Mouse (Mus musculus): Measurements from ENCODE around the gene Ralbp1.

Ralbp1 gene

DNA sequence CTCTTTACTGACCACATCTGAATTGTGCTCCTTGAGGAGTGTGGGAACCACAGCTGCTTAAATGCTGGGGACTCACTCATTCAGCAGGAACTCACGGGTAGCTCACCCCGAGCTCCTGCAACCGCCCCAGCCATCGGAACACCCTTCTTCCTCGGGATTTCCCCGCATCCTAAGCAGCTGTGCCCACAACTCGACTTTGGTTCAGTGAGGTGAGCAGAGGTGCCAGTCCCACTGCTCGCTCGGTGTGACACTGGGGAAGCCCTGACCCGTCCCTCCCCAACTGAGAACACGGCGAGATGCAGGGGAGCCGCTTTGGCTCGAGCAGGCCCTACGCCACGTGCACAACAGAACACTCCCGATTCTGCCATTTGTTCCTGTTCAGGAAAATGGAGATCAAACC lies 35.1 kb downstream of the Ralbp1 start:
- no peak for DNase-seq (ENCODE audit: low spot score in 2 of 2)

DNA sequence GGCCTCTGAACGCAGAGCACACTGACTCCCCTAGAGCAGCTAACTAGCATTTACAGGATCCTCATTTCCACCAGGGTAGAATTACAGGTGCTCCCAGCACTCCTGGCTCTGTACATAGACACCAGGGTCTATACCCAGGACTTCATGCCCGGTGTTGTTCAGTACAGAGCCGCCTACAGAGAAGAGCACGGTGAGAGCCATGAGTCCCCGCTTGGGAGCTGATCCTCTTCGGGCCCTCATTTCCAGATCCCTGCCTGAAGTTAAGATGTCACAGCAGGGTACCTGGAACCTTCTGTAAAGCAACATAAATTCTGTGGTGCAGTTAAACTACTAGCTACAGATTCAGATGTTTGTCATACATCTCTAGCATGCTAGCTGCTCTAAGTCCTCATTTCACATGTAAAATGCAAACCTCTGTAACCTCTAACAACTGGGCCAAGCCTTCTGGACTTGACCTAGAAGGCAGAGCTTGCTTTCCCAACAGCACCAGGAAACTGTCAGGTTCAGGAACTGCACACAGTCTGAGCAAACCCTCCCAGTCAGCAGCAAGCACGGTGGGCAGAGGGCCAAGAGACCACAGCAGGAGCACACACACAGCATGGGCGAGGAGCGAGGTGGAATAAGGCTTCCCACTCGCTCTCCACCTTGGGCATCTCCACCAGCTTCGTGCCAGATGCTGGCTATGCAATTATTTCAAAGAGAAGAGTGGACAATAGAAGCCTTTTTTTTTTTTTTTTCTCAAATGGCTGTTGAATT lies 37.7 kb downstream of the Ralbp1 start:
- DNase-seq (ENCODE audit: low spot score in 2 of 2), result peak in 1 of 2 experiments; percentile 38

DNA sequence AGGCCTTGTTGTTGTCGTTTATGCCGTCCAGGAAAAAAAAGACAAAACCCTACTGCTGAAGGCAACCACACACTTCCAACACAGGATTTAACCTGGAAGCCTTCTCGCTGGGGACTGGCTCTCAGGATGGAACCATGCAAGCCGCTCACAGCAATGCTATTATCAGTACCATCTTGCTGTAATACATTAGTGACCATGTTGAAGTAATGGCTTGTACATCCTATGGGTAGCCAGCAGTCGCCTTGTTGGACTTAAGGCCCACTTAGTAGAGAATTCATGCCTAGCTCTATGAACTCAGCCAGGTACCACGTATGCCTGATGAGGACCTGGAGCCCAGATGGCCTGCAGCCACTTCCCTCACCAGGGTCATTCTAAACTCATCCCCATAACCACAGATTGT lies 40.2 kb downstream of the Ralbp1 start:
- DNase-seq (ENCODE audit: low spot score in 2 of 2), result no peak

DNA sequence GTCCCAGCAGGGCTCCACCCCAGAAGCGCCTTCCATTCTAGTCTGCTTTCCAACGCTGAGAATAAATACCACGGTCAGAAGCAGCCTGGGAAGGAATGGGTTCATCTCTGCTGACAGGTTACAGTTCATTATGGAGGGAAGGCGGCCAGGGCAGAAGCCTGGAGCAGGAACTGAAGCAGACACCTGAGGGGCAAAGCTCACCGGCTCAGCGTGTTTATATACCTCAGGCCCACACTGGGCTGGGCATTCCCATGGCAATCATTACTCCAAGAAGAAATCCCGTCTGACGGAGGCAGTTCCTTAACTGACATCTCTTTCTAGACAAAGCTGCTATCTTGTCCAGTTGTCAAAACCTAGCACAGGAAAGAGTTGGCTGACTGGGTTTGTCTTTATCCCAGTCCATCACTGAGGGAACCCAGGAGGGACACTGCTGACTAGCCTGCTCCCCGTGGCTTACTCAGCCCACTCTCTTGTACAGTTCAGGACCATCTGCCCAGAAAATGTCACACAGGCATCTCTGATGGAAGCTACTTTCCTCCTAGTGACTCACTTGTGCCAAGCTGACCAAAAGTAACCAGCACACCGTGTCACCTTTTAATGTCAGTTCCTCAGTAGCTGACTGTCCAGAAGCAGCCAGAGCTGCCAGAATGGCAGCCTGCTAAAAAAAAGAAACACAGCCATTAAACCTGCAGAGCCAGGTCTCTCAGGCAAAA lies 42.8 kb downstream of the Ralbp1 start:
- DNase-seq (ENCODE audit: low spot score in 2 of 2), result no peak

DNA sequence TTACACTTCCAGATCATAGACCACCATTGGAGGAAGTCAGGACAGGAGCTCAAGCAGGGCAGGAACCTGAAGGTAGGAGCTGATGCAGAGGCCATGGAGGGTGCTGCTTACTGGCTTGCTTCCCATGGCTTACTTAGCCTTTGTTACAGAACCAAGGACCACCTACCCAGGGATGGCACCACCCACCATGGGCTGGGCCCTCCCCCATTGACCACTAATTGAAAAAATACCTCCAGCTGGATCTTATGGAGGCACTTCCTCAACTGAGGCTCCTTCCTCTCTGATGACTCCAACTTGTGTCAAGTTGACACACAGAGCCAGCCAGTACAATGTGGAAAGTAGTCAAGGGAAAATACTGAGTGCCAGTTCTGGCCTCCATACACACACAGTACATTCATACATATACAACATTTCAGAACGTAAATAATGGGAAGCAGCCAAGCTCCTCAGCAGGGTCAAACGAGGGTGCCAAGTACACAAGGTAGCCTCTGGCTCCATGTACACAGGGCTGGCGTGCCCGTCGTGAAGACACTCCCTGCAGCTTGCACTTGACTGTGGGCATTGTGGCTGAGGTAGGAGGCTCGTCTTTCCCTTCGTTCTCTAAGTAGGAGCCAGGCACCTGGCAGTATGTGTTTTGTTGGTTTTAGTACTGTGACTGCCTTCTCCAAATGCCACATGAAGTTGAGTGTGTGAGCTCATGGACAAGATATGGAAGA lies 45.9 kb downstream of the Ralbp1 start:
- DNase-seq (ENCODE audit: low spot score in 2 of 2), result no peak

DNA sequence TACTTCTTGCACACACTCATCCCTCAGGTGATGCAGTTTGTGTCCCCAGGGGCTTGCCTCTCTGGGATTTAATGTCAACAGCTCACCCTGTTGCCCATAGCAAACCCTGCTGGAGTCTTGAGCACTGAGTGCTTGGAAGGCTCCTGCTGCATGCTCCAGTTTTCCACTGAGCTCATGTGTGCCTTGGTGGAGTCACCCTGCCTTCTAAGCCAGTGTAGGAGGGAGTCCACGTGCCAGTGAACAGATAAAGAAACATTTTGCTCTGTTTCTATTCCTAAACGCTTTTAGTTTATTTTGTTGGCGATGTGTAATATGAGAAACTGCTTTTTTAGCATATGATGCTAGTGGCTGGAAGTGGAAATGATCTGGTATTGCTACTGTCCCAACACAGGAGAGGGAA lies 48.9 kb downstream of the Ralbp1 start:
- DNase-seq (ENCODE audit: low spot score in 2 of 2), result peak; percentile 59 to 62

DNA sequence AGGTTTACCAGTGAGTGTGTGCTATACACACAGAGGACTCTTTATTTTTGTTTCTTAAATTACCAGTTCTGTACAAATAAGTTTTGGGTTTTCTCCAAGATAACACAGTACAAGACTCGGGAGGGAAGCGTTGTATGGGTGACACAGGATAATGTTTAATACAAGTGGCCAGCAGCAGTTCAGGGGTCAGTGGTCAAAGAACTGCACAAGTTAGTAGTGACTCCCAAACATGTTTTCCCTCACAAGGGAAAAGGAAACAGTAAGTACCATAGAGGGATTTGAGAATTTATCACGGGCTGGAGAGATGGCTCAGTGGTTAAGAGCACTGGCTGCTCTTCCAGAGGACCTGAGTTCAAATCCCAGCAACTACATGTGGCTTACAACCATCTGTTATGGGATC lies 51.7 kb downstream of the Ralbp1 start:
- DNase-seq (ENCODE audit: low spot score in 2 of 2), result no peak

DNA sequence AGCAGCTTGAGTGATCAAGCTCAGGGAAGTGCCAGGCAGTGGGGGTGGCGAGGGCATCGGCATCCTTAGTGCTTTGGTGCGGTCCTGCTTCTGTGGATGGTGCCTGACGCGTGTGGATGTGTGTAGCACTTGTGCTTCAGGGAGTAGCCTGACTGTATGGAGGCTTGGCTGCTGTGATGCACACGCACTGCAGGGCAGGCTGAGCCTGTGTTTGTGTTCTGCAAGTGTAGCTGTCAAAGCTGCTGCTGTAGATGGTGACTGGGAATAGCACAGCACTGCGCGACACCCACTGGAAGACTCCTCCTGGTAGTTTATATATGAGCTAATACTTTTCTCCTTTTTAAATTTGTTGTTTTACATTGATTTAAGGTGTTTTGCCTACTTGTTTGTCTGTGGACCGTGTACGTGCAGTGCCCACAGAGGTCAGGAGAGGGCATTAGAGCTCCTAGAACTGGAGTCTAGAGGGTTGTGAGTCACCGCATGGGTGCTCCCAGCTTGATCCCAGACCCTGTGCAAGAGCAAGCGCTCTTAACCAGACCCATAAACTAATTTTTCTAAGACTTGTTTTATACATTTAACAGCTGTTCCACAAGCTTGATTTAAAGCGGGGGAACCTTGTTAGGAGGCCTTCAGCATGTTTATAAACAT lies 55.3 kb downstream of the Ralbp1 start:
- no peak for DNase-seq (ENCODE audit: low spot score in 2 of 2)

DNA sequence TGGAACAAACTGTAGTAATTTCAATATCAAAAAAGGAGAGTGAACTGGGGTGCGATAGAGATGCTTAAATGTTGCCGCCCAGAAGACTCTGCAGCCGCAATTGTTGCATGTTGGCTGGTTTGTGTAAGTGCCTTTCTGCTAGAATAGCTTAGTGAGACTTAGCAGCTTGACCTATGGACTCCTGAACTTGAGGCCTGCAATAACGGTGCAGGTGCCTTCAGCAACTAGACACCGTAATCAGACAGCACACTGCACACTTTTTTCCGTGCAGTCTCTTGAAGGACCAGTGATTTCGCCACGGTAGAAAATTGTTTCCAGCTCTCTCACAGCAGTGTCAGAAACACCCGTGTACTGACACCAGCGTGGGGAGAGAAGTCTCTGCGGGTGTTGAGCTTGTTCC lies 56.6 kb downstream of the Ralbp1 start:
- no peak for DNase-seq (ENCODE audit: low spot score in 2 of 2)

DNA sequence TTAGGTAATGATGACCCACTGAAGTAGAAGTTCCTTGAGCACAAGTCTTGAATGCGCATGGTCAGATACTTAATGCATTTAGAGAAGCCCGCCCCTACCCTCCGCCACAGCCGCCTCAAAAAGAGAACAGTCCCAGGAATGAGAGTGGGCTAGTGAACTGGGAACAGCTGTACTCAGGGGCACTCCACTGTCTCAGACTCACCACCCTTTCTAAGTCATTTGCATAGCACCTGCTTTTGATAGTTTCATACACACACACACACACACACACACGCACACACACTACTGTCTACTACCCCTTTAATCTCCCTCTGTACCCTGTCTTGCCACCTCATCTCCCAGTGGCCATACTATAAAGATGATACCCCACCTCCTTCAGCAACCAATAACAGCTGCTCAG lies 57.7 kb downstream of the Ralbp1 start:
- DNase-seq (ENCODE audit: low spot score in 2 of 2), result no peak

DNA sequence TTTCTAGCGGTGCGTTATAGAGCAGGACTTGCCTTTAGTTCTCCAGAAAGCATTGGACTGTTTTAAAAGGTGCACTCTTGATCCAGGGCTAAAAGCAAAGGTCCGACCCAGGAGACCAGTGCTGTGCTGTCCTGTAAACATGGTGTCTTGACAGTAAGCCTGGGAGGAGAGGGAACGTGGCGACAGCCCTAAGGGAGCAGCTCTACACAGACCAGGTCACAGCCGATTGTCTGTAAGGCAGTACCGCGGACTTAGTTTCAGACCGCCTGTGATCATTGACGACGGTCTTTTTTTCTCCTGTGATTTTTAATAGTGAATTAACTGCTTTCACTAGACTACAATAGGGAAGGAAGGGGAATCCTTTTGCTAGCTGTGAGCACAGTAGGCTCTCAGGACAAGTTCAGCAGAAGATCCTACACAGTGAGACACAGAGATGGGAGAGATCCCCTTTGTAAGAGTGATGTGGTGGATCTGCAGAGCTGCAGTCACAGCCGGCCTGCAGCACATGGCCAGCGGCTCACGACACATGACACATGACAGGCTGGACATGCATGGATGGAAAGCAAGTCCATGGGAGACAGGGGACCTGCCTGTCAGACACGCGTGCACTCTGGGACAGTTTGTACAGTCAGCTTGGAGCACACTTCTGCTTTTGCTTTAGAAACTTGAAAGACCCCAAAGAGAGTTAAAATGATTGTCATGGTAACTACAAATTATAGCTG lies 58.3 kb downstream of the Ralbp1 start:
- DNase-seq (ENCODE audit: low spot score in 2 of 2), result no peak

DNA sequence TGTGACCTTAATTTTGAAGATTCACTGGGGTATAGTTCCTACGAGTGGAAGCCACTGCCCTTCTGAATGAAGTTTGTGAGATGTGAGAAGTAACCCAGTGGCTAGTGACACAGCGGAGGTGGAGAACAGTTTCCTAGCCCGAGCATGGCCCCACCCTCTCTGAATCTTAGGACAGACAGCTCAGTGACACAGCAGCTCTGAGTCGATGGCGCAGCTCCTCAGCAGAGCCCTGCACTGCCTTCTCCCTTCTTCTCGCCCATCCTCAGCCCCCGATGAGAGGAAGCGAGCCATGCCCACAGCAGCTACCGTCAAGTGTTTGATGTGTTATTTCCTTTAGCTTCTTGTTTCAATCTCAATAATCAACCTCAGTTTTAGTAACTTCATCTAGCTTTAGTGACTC lies 59.3 kb downstream of the Ralbp1 start:
- no peak for DNase-seq (ENCODE audit: low spot score in 2 of 2)

DNA sequence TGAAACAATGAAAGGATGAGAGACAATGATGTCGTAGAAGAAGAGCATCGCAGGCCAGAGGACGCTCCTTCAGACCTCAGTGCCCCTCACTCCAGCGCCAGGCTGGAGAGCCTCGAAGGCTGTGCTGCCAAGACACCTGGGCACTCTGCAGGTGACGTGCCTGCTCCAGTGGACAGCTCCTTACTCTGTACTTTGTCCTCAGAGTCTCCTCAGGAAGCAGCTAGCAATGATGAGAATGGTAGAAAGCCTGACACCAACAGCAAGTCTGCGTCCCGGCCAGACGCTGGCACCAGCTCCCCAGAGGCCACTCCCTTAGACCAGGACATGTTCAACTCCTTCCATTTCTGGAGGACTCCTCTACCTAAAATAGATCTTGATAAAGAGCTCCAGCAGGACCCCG lies 61.4 kb downstream of the Ralbp1 start:
- DNase-seq (ENCODE audit: low spot score in 2 of 2), result no peak

DNA sequence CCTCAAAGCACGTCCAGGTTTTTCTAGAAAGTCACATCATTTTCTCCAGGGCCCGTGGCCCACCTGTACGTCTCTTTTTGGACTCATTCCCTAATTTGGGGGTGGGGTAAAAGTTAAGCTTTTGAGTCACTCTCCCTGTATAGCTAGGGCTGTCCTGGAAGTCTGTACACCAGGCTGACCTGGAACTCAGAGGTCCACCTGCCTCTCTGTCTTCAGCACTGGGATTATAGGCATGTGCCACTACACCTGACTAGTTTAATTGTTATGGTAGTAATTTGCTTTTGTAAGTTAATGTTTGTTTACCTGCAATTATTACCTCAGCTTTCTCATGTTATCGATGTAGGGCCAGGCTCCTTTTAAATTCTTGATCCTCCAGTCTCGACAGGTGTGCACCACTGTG lies 63.2 kb downstream of the Ralbp1 start:
- no peak for DNase-seq (ENCODE audit: low spot score in 2 of 2)

DNA sequence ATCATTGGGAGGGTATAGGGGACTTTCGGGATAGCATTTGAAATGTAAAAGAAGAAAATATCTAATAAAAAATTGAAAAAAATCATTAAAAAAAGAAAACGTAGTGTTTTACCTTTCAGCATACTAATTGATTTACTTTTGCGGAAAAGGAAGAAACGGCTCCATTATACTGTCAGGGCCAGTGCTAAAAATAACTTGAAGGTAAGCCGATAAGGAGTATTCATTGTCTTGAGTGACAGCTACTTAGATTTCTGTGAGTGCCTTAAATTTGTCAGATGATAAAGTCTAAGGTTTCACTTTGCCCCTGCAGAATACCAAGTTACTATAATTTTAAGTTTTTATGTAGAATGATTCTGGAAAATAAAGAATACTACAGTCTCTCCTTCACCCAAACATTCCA lies 65.4 kb downstream of the Ralbp1 start:
- no peak for DNase-seq (ENCODE audit: low spot score in 2 of 2)

DNA sequence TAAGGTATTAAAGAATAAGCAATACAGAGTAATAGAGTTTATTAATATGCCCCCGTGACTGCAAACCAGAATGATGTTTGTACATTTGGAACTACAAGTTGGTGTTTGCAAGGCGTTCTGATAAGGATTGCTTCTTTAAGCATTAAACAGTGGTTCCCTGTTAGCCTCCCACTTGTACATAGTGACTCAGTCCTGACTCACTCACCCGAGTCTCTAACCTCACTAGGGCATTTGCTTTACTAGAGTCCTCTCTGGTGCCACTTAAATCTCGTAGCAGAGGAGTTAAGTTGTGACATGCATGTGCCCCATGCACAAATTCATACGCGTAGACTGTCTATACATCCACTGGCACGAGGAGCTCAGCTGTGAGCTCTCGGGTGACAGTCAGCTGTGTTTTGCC lies 71.8 kb downstream of the Ralbp1 start:
- DNase-seq (ENCODE audit: low spot score in 2 of 2), result no peak

DNA sequence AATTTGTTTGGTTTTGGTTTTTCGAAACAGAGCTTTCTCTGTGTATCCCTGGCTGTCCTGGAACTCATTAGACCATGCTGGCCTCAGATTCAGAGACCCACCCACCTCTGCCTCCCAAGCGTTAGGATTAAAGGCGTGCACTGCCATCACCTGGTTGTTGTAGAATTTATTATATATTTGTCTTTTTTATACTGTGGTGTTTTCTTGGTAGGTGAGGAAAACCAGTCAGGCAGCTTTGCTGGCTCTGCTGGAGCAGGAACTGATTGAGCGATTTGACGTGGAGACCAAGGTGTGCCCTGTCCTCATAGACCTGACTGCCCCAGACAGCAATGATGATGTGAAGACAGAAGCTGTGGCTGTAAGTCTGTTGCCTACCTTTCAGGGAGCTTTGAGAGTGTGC lies 74.6 kb downstream of the Ralbp1 start:
- no peak for DNase-seq (ENCODE audit: low spot score in 2 of 2)

DNA sequence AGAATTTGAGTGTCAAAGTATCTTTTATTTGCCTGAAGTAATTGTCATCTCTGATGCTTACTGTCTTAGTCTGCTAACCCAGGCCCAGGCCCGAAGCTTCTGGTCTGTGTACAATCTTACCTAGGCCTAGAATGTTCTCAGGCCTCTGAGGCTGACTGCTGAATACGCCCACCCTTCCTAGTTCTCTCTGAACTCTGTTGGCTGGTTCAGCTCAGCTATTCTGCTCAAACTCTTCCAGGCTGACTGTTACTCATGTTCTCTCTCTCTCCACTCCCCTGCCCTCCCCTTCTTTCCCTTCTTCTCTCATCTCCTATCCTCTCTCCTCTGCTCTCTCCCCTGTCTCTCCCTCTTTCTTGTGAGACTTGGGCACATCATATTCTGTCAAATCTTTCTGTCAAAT lies 79.2 kb downstream of the Ralbp1 start:
- no peak for DNase-seq (ENCODE audit: low spot score in 2 of 2)

DNA sequence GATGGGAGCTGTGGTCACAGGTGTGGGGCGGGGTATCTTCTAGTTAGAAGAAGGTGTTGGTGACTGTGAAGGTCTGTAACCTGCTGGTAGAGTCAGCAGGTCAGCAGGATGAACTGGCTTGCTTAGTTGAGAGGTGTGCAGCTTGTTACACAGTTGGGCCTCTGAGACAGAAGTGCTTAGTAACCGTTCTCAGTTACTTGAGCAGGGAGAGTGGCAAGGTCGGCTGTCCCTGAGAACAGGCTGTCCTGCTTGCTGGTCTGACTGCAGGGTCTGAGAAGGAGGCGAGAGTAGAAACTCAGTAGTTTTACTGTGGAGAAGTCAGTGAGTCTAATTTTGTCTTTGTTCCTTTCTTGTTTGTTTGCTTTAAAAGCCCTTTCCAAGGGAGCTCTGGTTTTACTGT lies 79.6 kb downstream of the Ralbp1 start:
- no peak for DNase-seq (ENCODE audit: low spot score in 2 of 2)

DNA sequence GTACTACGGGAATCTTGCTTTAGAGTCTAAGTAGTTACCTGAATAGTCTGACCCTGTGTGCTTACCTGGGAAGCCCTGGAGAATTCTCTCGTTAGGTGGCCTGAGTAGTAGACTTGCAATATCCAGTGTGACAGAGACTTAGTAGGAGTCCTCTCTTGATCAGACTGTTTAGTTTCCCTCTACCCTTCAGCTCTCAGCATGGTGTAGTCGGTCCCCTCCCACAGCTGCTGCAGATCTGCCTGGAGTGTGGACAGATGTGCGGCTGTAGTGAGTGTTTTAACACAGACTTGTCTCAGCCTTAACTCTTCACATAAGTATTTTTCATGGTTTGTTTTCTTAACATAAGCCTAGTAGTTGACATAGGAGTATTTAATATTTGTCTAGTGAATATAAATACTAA lies 83.6 kb downstream of the Ralbp1 start:
- DNase-seq (ENCODE audit: low spot score in 2 of 2), result no peak

DNA sequence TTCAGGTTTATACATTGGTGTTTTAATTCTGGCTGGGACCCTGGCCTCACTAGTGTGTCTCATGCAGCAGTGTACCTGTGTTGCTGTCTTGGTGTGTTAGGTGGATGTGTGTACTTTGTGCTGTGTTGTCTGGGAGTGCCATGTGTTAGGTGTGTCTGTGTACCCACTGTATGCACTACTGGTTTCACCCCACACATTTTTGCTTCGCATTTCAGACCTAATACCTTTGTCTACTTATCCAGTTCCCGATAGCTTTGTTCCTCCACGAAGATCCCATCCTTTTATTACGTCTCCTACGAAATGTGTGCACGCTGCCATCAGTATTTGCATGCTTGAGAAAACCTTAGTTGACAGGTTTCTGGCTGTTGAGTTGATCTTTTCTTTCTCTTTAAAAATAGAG lies 85.1 kb downstream of the Ralbp1 start:
- no peak for DNase-seq (ENCODE audit: low spot score in 2 of 2)

DNA sequence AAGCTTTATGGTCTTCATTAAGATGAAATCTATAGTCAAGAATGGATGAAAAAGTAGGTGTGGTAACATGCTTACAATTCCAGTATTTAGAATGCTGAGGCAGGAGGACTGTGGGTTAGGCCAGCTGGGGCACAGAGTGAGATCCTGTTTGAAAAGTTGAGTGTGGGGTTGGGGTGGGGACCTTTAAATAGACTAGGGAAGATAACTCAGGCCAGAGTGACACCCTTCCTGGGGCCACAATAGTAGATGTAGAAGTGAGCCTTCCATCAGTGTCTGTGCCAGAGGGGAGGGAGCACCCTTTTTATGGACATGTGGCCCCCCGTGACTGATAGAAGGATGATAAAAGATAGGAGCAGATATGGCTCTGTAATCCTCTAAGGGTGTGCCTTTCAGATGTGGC lies 86.2 kb downstream of the Ralbp1 start:
- no peak for DNase-seq (ENCODE audit: low spot score in 2 of 2)
